Mouse (Mus musculus) layer of hippocampus, postnatal 25 days (tissue): ENCODE measurements at regions not wholly inside any gene's neighbourhood (a gene's known extent, or its start where the extent isn't known, plus 50 kb on each side); places are given as distances from the start of the nearest gene placed in this dataset.
"Not testable (repeated sequence)": the region's sequence is repeated elsewhere in the genome, so short reads cannot be mapped to it uniquely, and the experiment has no call there.

Experiments used
- DNase-seq, 2 experiments: peaks; one replicate each; pipeline ENCODE4 v3.0.0; 2022; ENCODE audit warnings: mixed read lengths in 2 of 2, low spot score in 1 of 2; ENCODE audit errors: extremely low spot score in 1 of 2

- peak in 1 of 2 experiments; percentile 50 for DNase-seq
Measured at GRCm38 (mm10) chr6:68668433-68668832, 1132.8 kb upstream of the Tacstd2 start.

- DNase-seq: not testable (repeated sequence)
Measured at GRCm38 (mm10) chr6:68632309-68632708, 1096.7 kb upstream of the Tacstd2 start.

- no peak for DNase-seq
Measured at GRCm38 (mm10) chr6:68631787-68632186, 1096.2 kb upstream of the Tacstd2 start.

- DNase-seq: no peak
Measured at GRCm38 (mm10) chr6:68606033-68606432, 1070.4 kb upstream of the Tacstd2 start.
